Mouse (Mus musculus) hindbrain, embryonic 15.5 days (tissue): ENCODE measurements around the gene Wapl. TPM values are rescaled to one million over a fixed set of nuclear protein-coding genes. Genes with fewer than 3 reads are reported as not detected.

Experiments
- ATAC-seq: fragments of 200-750 bp; cut with Nextera tagmentation; 2 replicates; pipeline ENCODE4 v1.8.0; 2017; ENCODE audit warnings: low read depth, moderate number of reproducible peaks, moderate TSS enrichment; ENCODE audit not compliant: low FRiP score
- H3K27ac ChIP-seq: fragments of 300-500 bp; sonication (generic); replicated peaks from 2 replicates; pipeline ENCODE4 v1.5.1; 2015; ENCODE audit warnings: mild to moderate bottlenecking, inconsistent platforms
- H3K27me3 ChIP-seq: fragments of 300-500 bp; sonication (generic); 2 replicates; pipeline ENCODE4 v1.6.1; 2015; ENCODE audit warnings: control low read depth, inconsistent platforms
- H3K36me3 ChIP-seq: fragments of 300-500 bp; sonication (generic); 2 replicates; pipeline ENCODE4 v1.6.1; 2015; ENCODE audit warnings: control low read depth, inconsistent platforms
- H3K4me1 ChIP-seq: fragments of 300-500 bp; sonication (generic); replicated peaks from 2 replicates; pipeline ENCODE4 v1.6.1; 2015; ENCODE audit warnings: control low read depth, inconsistent platforms
- H3K4me2 ChIP-seq: fragments of 300-500 bp; sonication (generic); 2 replicates; pipeline ENCODE4 v1.6.1; 2015; ENCODE audit warnings: moderate library complexity, mild to moderate bottlenecking, inconsistent platforms
- H3K4me3 ChIP-seq: fragments of 300-500 bp; sonication (generic); 2 replicates; pipeline ENCODE4 v1.5.1; 2015; ENCODE audit warnings: mild to moderate bottlenecking, inconsistent platforms
- H3K9ac ChIP-seq: fragments of 300-500 bp; sonication (generic); 2 replicates; pipeline ENCODE4 v1.6.1; 2015; ENCODE audit warnings: inconsistent platforms
- H3K9me3 ChIP-seq: fragments of 300-500 bp; sonication (generic); 2 replicates; pipeline ENCODE4 v1.6.1; 2016; ENCODE audit warnings: control low read depth, inconsistent platforms
- WGBS: fragments of 180-500 bp; shearing (Covaris S2); methylation state at CpG from one replicate; pipeline ENCODE4 v1.1.7; 2015; 5-methylcytosine and 5-hydroxymethylcytosine counted together
- polyA plus RNA-seq: library from polyadenylated mRNA; unstranded; fragments of >200 nt; fragmentation: Nextera tagmentation; extraction: Ambion mirVana; gene quantifications from 2 replicates; pipeline ENCODE4 v1.2.1, GENCODE M21; 2015

Wapl gene
- polyA plus RNA-seq, 1 experiment from 2014 or later, result 12.3 TPM

- H3K27ac ChIP-seq, result no peak overlapping the region
- ATAC-seq, result no peak
- WGBS, result 74% methylated on average over 3 of the region's 3 CpGs
- H3K9me3 ChIP-seq, result no peaks in the 10 kb centered on the region
- no peak overlapping the region for H3K9ac ChIP-seq
- H3K4me1 ChIP-seq, result no peaks in the 10 kb centered on the region
- peaks cover 4% of the 10 kb centered on the region; the same call in 1 of the 2 replicates for H3K36me3 ChIP-seq
- H3K4me2 ChIP-seq, result no peak overlapping the region
- H3K4me3 ChIP-seq, result no peak overlapping the region
- H3K27me3 ChIP-seq, result no peaks in the 10 kb centered on the region
Observed at GRCm38 (mm10) chr14:34712857-34713256, 39.1 kb downstream of the Wapl start.

- ATAC-seq, result no peak
- WGBS, result 95% methylated on average over 3 of the region's 3 CpGs
- H3K27ac ChIP-seq, result no peak overlapping the region
- no peak overlapping the region for H3K4me2 ChIP-seq
- peaks cover 4% of the 10 kb centered on the region; the same call in 1 of the 2 replicates for H3K36me3 ChIP-seq
- no peaks in the 10 kb centered on the region for H3K9me3 ChIP-seq
- H3K9ac ChIP-seq, result no peak overlapping the region
- H3K4me3 ChIP-seq, result no peak overlapping the region
- H3K4me1 ChIP-seq, result no peaks in the 10 kb centered on the region
- no peaks in the 10 kb centered on the region for H3K27me3 ChIP-seq
Observed at GRCm38 (mm10) chr14:34718150-34718549, 44.4 kb downstream of the Wapl start.

- no peaks in the 10 kb centered on the region for H3K4me1 ChIP-seq
- no peaks in the 10 kb centered on the region for H3K27me3 ChIP-seq
- H3K36me3 ChIP-seq, result peaks cover 15% of the 10 kb centered on the region
- H3K9ac ChIP-seq, result no peak overlapping the region
- no peak overlapping the region for H3K4me3 ChIP-seq
- no peak for ATAC-seq
- 96% methylated on average over 2 of the region's 2 CpGs for WGBS
- no peak overlapping the region for H3K4me2 ChIP-seq
- H3K27ac ChIP-seq, result no peak overlapping the region
- no peaks in the 10 kb centered on the region for H3K9me3 ChIP-seq
Observed at GRCm38 (mm10) chr14:34727709-34728108, 54.0 kb downstream of the Wapl start.

- peaks cover 19% of the 10 kb centered on the region for H3K36me3 ChIP-seq
- no peak overlapping the region for H3K4me2 ChIP-seq
- WGBS, result 97% methylated on average over 5 of the region's 5 CpGs
- H3K27me3 ChIP-seq, result no peaks in the 10 kb centered on the region
- no peaks in the 10 kb centered on the region for H3K4me1 ChIP-seq
- no peak for ATAC-seq
- no peak overlapping the region for H3K27ac ChIP-seq
- no peak overlapping the region for H3K4me3 ChIP-seq
- H3K9ac ChIP-seq, result no peak overlapping the region
- no peaks in the 10 kb centered on the region for H3K9me3 ChIP-seq
Observed at GRCm38 (mm10) chr14:34735405-34735804, 61.7 kb downstream of the Wapl start.

GRCm38 (mm10) chr14:34745401-34745800 is 71.7 kb downstream of the Wapl start:
- Histone ChIP-seq H3K4me3 (no peak overlapping the region), H3K4me1 (no peaks in the 10 kb centered on the region), H3K27me3 (no peaks in the 10 kb centered on the region), H3K27ac (no peak overlapping the region), H3K4me2 (no peak overlapping the region), H3K9ac (no peak overlapping the region), H3K36me3 (peaks cover 25% of the 10 kb centered on the region), H3K9me3 (no peaks in the 10 kb centered on the region)
- ATAC-seq, result no peak
- 94% methylated on average over 1 of the region's 1 CpGs for WGBS

- H3K4me1 ChIP-seq, result no peaks in the 10 kb centered on the region
- H3K27ac ChIP-seq, result no peak overlapping the region
- ATAC-seq, result no peak
- H3K9ac ChIP-seq, result no peak overlapping the region
- H3K27me3 ChIP-seq, result no peaks in the 10 kb centered on the region
- H3K4me3 ChIP-seq, result no peak overlapping the region
- WGBS, result 98% methylated on average over 3 of the region's 3 CpGs
- H3K9me3 ChIP-seq, result no peaks in the 10 kb centered on the region
- no peak overlapping the region for H3K4me2 ChIP-seq
- no peaks in the 10 kb centered on the region for H3K36me3 ChIP-seq
Observed at GRCm38 (mm10) chr14:34755731-34756130, 82.0 kb downstream of the Wapl start.

GRCm38 (mm10) chr14:34759938-34760337 is 86.2 kb downstream of the Wapl start:
- no peak overlapping the region for H3K9ac ChIP-seq
- H3K9me3 ChIP-seq, result no peaks in the 10 kb centered on the region
- no peak for ATAC-seq
- H3K27me3 ChIP-seq, result no peaks in the 10 kb centered on the region
- no peaks in the 10 kb centered on the region for H3K4me1 ChIP-seq
- WGBS, result 71% methylated on average over 2 of the region's 2 CpGs
- no peak overlapping the region for H3K4me3 ChIP-seq
- no peak overlapping the region for H3K27ac ChIP-seq
- H3K36me3 ChIP-seq, result no peaks in the 10 kb centered on the region
- no peak overlapping the region for H3K4me2 ChIP-seq

GRCm38 (mm10) chr14:34761082-34761959 is 87.6 kb downstream of the Wapl start:
- Histone ChIP-seq H3K27ac (no peak overlapping the region), H3K4me2 (no peak overlapping the region), H3K4me3 (no peak overlapping the region), H3K27me3 (no peaks in the 10 kb centered on the region), H3K9ac (no peak overlapping the region), H3K36me3 (no peaks in the 10 kb centered on the region), H3K9me3 (no peaks in the 10 kb centered on the region), H3K4me1 (no peaks in the 10 kb centered on the region)
- WGBS, result 96% methylated on average over 9 of the region's 9 CpGs
- ATAC-seq, result no peak

- no peaks in the 10 kb centered on the region for H3K9me3 ChIP-seq
- 39% methylated on average over 10 of the region's 10 CpGs for WGBS
- H3K27ac ChIP-seq, result no peak overlapping the region
Observed at GRCm38 (mm10) chr14:34762682-34763081, 89.0 kb downstream of the Wapl start.

GRCm38 (mm10) chr14:34763771-34764539 is 90.2 kb downstream of the Wapl start:
- H3K4me3 ChIP-seq, result no peak overlapping the region
- H3K4me2 ChIP-seq, result no peak overlapping the region
- H3K27ac ChIP-seq, result no peak overlapping the region
- H3K9me3 ChIP-seq, result no peaks in the 10 kb centered on the region
- peaks cover 7% of the 10 kb centered on the region for H3K4me1 ChIP-seq
- no peaks in the 10 kb centered on the region for H3K36me3 ChIP-seq
- H3K9ac ChIP-seq, result no peak overlapping the region
- ATAC-seq, result no peak
- H3K27me3 ChIP-seq, result no peaks in the 10 kb centered on the region
- WGBS, result 56% methylated on average over 10 of the region's 10 CpGs

More at GRCm38 (mm10) chr14:34762682-34763081, 89.0 kb downstream of the Wapl start:
- no peak overlapping the region for H3K9ac ChIP-seq
- no peak overlapping the region for H3K4me2 ChIP-seq
- ATAC-seq, result no peak
- H3K27me3 ChIP-seq, result no peaks in the 10 kb centered on the region
- H3K36me3 ChIP-seq, result no peaks in the 10 kb centered on the region
- H3K4me1 ChIP-seq, result no peaks in the 10 kb centered on the region
- no peak overlapping the region for H3K4me3 ChIP-seq

GRCm38 (mm10) chr14:34764908-34765307 is 91.2 kb downstream of the Wapl start:
- no peak for ATAC-seq
- Histone ChIP-seq H3K36me3 (no peaks in the 10 kb centered on the region), H3K4me2 (no peak overlapping the region), H3K4me3 (no peak overlapping the region), H3K27me3 (no peaks in the 10 kb centered on the region), H3K9ac (no peak overlapping the region), H3K9me3 (no peaks in the 10 kb centered on the region), H3K4me1 (peaks cover 16% of the 10 kb centered on the region), H3K27ac (no peak overlapping the region)
- WGBS, result 84% methylated on average over 9 of the region's 9 CpGs

- H3K27me3 ChIP-seq, result no peaks in the 10 kb centered on the region
- no peak overlapping the region for H3K27ac ChIP-seq
- no peaks in the 10 kb centered on the region for H3K9me3 ChIP-seq
- 85% methylated on average over 7 of the region's 7 CpGs for WGBS
- H3K36me3 ChIP-seq, result no peaks in the 10 kb centered on the region
- H3K4me1 ChIP-seq, result peaks cover 16% of the 10 kb centered on the region
- no peak overlapping the region for H3K9ac ChIP-seq
- H3K4me2 ChIP-seq, result no peak overlapping the region
- ATAC-seq, result no peak
- no peak overlapping the region for H3K4me3 ChIP-seq
Observed at GRCm38 (mm10) chr14:34765380-34765779, 91.7 kb downstream of the Wapl start.
